Mouse (Mus musculus): ENCODE data around the gene Cyth3.
A peak's percentile ranks its signal among the peaks of the same experiment; 100 is the strongest.

The Cyth3 gene

GRCm38 (mm10) chr5:143616116-143616515, 6.1 kb upstream of the Cyth3 start:
- no peak for DNase-seq (ENCODE audit: low read depth)

GRCm38 (mm10) chr5:143616657-143617329, 5.5 kb upstream of the Cyth3 start:
- DNase-seq (ENCODE audit: low read depth), result no peak

- DNase-seq (ENCODE audit: low read depth), result no peak
Measured at GRCm38 (mm10) chr5:143617487-143618209, 4.6 kb upstream of the Cyth3 start.

GRCm38 (mm10) chr5:143618585-143618984, 3.7 kb upstream of the Cyth3 start:
- no peak for DNase-seq (ENCODE audit: low read depth)

- DNase-seq (ENCODE audit: low read depth), result no peak
Measured at GRCm38 (mm10) chr5:143620196-143620595, 2.1 kb upstream of the Cyth3 start.

- no peak for DNase-seq (ENCODE audit: low read depth)
Measured at GRCm38 (mm10) chr5:143620941-143621340, 1.3 kb upstream of the Cyth3 start.

- no peak for DNase-seq (ENCODE audit: low read depth)
Measured at GRCm38 (mm10) chr5:143622623-143623150, 440 bp downstream of the Cyth3 start.

GRCm38 (mm10) chr5:143623356-143624295, 1.4 kb downstream of the Cyth3 start:
- DNase-seq (ENCODE audit: low read depth), result no peak

GRCm38 (mm10) chr5:143624449-143624848, 2.2 kb downstream of the Cyth3 start:
- DNase-seq (ENCODE audit: low read depth), result no peak

- DNase-seq (ENCODE audit: low read depth), result no peak
Measured at GRCm38 (mm10) chr5:143625497-143625896, 3.2 kb downstream of the Cyth3 start.

- no peak for DNase-seq (ENCODE audit: low read depth)
Measured at GRCm38 (mm10) chr5:143625940-143626588, 3.8 kb downstream of the Cyth3 start.

GRCm38 (mm10) chr5:143627507-143627906, 5.3 kb downstream of the Cyth3 start:
- DNase-seq (ENCODE audit: low read depth), result no peak

- no peak for DNase-seq (ENCODE audit: low read depth)
Measured at GRCm38 (mm10) chr5:143627926-143628325, 5.7 kb downstream of the Cyth3 start.

GRCm38 (mm10) chr5:143629686-143630085, 7.4 kb downstream of the Cyth3 start:
- no peak for DNase-seq (ENCODE audit: low read depth)

- no peak for DNase-seq (ENCODE audit: low read depth)
Measured at GRCm38 (mm10) chr5:143630214-143630613, 8.0 kb downstream of the Cyth3 start.

GRCm38 (mm10) chr5:143630738-143631137, 8.5 kb downstream of the Cyth3 start:
- no peak for DNase-seq (ENCODE audit: low read depth)

GRCm38 (mm10) chr5:143631559-143631958, 9.3 kb downstream of the Cyth3 start:
- DNase-seq (ENCODE audit: low read depth), result no peak

GRCm38 (mm10) chr5:143632674-143633557, 10.7 kb downstream of the Cyth3 start:
- DNase-seq (ENCODE audit: low read depth), result peak; percentile 91

- peak; percentile 60 for DNase-seq (ENCODE audit: low read depth)
Measured at GRCm38 (mm10) chr5:143633558-143633871, 11.3 kb downstream of the Cyth3 start.

GRCm38 (mm10) chr5:143633877-143634276, 11.6 kb downstream of the Cyth3 start:
- DNase-seq (ENCODE audit: low read depth), result no peak

Measured in NIH3T3 (cell line).